Mouse (Mus musculus) gastrocnemius, postnatal 14 days (tissue): ENCODE measurements around the gene Chst15. TPM values are rescaled to one million over a fixed set of nuclear protein-coding genes. Genes with fewer than 3 reads are reported as not detected.

ENCODE experiments used
- DNase-seq: peaks from one replicate; pipeline ENCODE4 v3.0.0; 2021; ENCODE audit warnings: mixed read lengths
- intact Hi-C: fragments of 180-260 bp; cut with DNase I; formaldehyde crosslinking; loops from one replicate; pipeline ENCODE4 v1.15.1; 2025; ENCODE audit warnings: low total_unique reads
- total RNA-seq, 2 experiments: library from RNA; stranded (reverse); gene quantifications; 2 replicates each; pipeline ENCODE4 v1.2.3; 2021

Gene Chst15
- total RNA-seq, 2 experiments from 2014 or later = 5.8 to 8.4 TPM

DNA sequence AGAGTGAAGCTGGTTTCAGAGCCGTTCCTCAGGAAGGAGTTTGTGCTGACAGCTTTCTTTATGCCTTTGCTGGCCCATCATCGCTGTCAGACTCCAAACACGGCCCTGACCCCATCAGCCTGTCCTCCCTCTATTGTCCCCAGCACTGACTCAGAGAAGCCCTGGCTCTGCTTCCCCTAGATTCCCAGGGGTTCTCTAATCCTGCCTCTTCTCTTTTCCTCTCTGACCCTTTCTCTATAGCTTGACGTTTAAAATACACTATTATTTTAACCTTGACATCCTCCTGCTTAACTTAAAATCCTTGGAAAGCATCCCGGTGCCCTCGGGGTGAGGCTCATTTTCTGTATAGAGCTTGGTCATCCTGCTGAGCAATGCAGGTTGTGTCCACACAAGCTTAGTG, 117.3 kb downstream of the Chst15 start:
- intact Hi-C loops = loop anchor here (10.0 kb wide), 1 partner anchor 105 kb away; no protein-coding TSS in a partner anchor
- DNase-seq = no peak

DNA sequence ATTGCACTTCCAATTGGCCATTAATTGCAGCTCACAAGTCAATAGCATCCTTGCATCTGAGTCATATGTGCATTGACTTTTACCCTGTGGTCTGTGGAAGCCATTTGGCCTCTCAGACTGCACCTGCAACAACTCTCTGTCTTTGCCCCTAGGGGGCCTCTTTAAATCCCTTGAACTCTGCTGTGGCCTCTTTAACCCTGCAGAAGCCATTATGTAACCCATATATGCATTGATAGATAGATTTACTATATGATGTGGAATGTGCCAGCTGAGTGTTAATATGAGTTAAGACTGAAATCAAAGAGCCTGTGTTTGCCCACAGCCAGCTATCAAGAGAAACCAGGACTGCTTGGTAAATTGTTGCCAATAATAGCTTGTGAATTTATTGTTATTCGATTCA, 118.2 kb downstream of the Chst15 start:
- intact Hi-C loops = no loop called here

DNA sequence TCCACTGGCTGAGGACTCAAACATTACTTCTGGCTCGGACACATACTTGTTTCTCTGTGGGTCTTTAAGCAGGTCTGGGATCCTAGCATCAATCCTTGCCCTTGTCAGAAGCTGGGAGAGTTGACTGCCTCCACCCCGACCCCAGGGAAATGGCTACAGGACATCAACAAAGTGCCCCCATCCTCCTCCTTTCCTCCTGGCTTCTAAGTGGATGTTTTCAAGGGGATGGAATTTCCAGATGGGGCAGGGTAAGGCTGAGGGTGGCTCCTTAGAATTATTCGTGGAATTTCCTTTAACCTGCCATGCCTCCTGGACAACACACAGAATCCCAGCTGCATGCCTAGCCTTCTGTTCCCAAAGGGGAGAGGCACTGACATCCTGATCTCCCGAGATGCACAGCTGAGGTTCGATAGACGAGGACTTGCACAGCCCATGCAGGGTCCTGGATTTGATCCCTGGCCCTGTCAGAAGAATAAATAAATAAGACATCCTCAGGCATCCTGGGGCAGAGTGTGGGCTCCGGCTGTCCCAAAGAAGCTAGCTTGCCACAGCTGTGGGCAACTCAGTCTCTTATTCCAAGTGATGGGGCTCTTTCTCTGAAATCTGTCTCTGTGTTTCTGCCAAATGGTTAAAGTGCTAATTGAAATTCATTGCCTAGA, 119.1 kb downstream of the Chst15 start:
- intact Hi-C loops = no loop called here
- no peak for DNase-seq

More for the DNA sequence above, 118.2 kb downstream of the Chst15 start:
- no peak for DNase-seq

DNA sequence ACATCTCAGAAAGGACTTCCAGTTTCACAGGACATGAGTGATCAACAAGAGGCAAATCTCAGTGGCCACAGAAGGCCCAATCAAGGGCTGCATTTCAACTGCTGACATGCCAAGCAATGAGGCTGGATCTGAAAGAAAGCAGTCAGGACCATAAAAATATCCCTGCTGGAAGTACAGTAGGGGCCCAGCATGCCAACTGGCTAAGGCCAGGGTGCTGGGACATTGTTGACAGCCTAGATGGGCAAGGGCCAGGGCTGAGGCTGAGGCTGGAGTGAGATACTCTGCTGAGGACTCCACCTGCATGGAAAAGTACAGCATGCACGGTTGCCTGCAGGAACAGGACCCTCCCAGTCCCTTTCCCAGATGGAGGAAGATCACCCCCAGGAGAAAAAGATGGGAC, 120.4 kb downstream of the Chst15 start:
- peak; percentile 30 for DNase-seq
- intact Hi-C loops = no loop called here

DNA sequence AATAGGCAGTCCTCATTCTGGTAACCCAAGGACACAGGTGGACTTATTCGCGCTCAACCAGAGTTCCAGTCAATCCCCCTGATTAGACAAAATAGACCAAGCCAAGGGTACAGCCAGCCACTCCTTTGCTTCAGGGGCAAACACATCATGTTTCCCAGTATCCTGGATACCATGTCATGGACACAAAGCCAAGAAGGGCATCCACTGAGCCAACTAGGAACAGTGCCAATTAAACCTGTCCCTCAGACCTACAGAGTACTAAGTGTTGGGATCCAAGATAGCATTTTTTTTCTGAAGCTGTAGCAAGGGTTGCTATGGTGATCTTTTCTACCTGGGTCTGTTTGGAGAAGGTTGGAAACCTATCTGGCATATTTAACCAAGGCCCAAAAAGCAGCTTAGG, 123.4 kb downstream of the Chst15 start:
- no peak for DNase-seq
- intact Hi-C loops = no loop called here

DNA sequence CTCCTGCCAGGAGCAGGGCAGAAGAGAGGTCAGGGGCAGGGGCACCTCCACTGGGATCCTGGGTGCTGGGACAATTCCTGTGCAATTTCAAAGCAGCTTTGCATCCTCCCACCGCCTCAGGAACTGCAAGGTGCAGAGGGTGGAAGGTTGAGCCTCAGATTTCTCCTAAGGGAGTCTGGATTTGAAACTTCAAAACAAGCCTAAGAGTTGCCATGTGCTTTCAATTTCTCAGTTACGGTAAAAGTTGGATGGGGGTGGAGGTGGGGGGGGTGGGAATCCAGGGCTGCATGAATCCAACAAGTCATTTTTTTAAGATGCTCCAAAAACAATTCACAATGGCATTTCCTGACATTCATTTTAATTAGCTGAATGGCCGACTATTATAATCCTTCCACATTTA, 129.6 kb downstream of the Chst15 start:
- intact Hi-C loops = no loop called here
- DNase-seq = no peak

Other genes starting within 250 kb of the Chst15 start
- gene Cpxm2, start 162.5 kb downstream of the Chst15 start, total RNA-seq = 10 to 100 TPM; 12.7 to 13.3 TPM